Mouse (Mus musculus) hindbrain, embryonic 12.5 days (tissue): ENCODE data around the gene Mmp17. TPM values are rescaled to one million over a fixed set of nuclear protein-coding genes. Genes with fewer than 3 reads are reported as not detected.

Source experiments
- ATAC-seq: fragments of 200-750 bp; cut with Nextera tagmentation; 2 replicates; pipeline ENCODE4 v1.8.0; 2017; ENCODE audit warnings: moderate TSS enrichment; ENCODE audit not compliant: low FRiP score
- H3K27ac ChIP-seq: fragments of 300-500 bp; sonication (generic); 2 replicates; pipeline ENCODE4 v1.5.1; 2016; ENCODE audit warnings: mild to moderate bottlenecking
- H3K27me3 ChIP-seq: fragments of 300-500 bp; sonication (generic); 2 replicates; pipeline ENCODE4 v1.6.1; 2016; ENCODE audit warnings: mild to moderate bottlenecking
- H3K36me3 ChIP-seq: fragments of 300-500 bp; sonication (generic); 2 replicates; pipeline ENCODE4 v1.6.1; 2016; ENCODE audit warnings: mild to moderate bottlenecking
- H3K4me1 ChIP-seq: fragments of 300-500 bp; sonication (generic); 2 replicates; pipeline ENCODE4 v1.6.1; 2016
- H3K4me2 ChIP-seq: fragments of 300-500 bp; sonication (generic); replicated peaks from 2 replicates; pipeline ENCODE4 v1.6.1; 2016; ENCODE audit warnings: mild to moderate bottlenecking
- H3K4me3 ChIP-seq: fragments of 300-500 bp; sonication (generic); 2 replicates; pipeline ENCODE4 v1.5.1; 2016; ENCODE audit warnings: mild to moderate bottlenecking
- H3K9ac ChIP-seq: fragments of 300-500 bp; sonication (generic); 2 replicates; pipeline ENCODE4 v1.6.1; 2016; ENCODE audit warnings: mild to moderate bottlenecking, moderate library complexity
- H3K9me3 ChIP-seq: fragments of 300-500 bp; sonication (generic); replicated peaks from 2 replicates; pipeline ENCODE4 v1.6.1; 2016; ENCODE audit warnings: mild to moderate bottlenecking
- WGBS: fragments of 180-500 bp; shearing (Covaris S2); methylation state at CpG from one replicate; pipeline ENCODE4 v1.1.7; 2016; 5-methylcytosine and 5-hydroxymethylcytosine counted together
- polyA plus RNA-seq: library from polyadenylated mRNA; unstranded; fragments of >200 nt; fragmentation: Nextera tagmentation; extraction: Ambion mirVana; gene quantifications from 2 replicates; pipeline ENCODE4 v1.2.1, GENCODE M21; 2016

Mmp17 gene
- polyA plus RNA-seq: 6.7 and 8.5 TPM in 2 replicates

- H3K36me3 ChIP-seq: no peaks in the 10 kb centered on the region
- peak; percentile 87 for ATAC-seq
Observed at GRCm38 (mm10) chr5:129583761-129584582, at the start of gene Mmp17. Gene Mmp17 (plus strand): TSS chr5:129584169.

GRCm38 (mm10) chr5:129534500-129534899 is 49.5 kb upstream of the Mmp17 start:
- ATAC-seq: no peak
- H3K4me2 ChIP-seq: no peak overlapping the region
- H3K4me1 ChIP-seq: no peaks in the 10 kb centered on the region
- H3K9ac ChIP-seq: no peak overlapping the region
- no peak overlapping the region for H3K4me3 ChIP-seq
- no peaks in the 10 kb centered on the region for H3K27me3 ChIP-seq
- H3K36me3 ChIP-seq: peaks cover 57% of the 10 kb centered on the region
- no peak overlapping the region for H3K27ac ChIP-seq
- 90% methylated on average over 2 of the region's 2 CpGs for WGBS
- no peaks in the 10 kb centered on the region for H3K9me3 ChIP-seq

More at GRCm38 (mm10) chr5:129583761-129584582, at the start of gene Mmp17:
- H3K4me3 ChIP-seq: peak within 1 kb of the TSS; percentile 65
- no peak within 1 kb of the TSS; the same call in 1 of the 2 replicates for H3K27ac ChIP-seq
- H3K9ac ChIP-seq: peak within 1 kb of the TSS; percentile 83
- H3K4me1 ChIP-seq: peaks cover 27% of the 10 kb centered on the region
- peak within 1 kb of the TSS; percentile 91 for H3K4me2 ChIP-seq
- no peaks in the 10 kb centered on the region for H3K9me3 ChIP-seq
- under 1% methylated on average over 78 of the region's 80 CpGs for WGBS
- peaks cover 56% of the 10 kb centered on the region for H3K27me3 ChIP-seq

GRCm38 (mm10) chr5:129535021-129535420 is 48.9 kb upstream of the Mmp17 start:
- H3K27ac ChIP-seq: no peak overlapping the region
- no peak for ATAC-seq
- H3K36me3 ChIP-seq: peaks cover 58% of the 10 kb centered on the region
- no peaks in the 10 kb centered on the region for H3K9me3 ChIP-seq
- no peak overlapping the region for H3K4me2 ChIP-seq
- H3K4me3 ChIP-seq: no peak overlapping the region
- H3K27me3 ChIP-seq: no peaks in the 10 kb centered on the region
- H3K9ac ChIP-seq: no peak overlapping the region
- WGBS: 93% methylated on average over 2 of the region's 2 CpGs
- no peaks in the 10 kb centered on the region for H3K4me1 ChIP-seq

GRCm38 (mm10) chr5:129535431-129535830 is 48.5 kb upstream of the Mmp17 start:
- H3K4me2 ChIP-seq: no peak overlapping the region
- no peak overlapping the region for H3K4me3 ChIP-seq
- WGBS: 97% methylated on average over 3 of the region's 3 CpGs
- ATAC-seq: no peak
- H3K27me3 ChIP-seq: no peaks in the 10 kb centered on the region
- no peak overlapping the region for H3K27ac ChIP-seq
- H3K9me3 ChIP-seq: no peaks in the 10 kb centered on the region
- no peak overlapping the region for H3K9ac ChIP-seq
- no peaks in the 10 kb centered on the region for H3K4me1 ChIP-seq
- H3K36me3 ChIP-seq: peaks cover 59% of the 10 kb centered on the region

GRCm38 (mm10) chr5:129538826-129539225 is 45.1 kb upstream of the Mmp17 start:
- no peak overlapping the region for H3K4me3 ChIP-seq
- 89% methylated on average over 4 of the region's 4 CpGs for WGBS
- no peak overlapping the region for H3K4me2 ChIP-seq
- H3K9ac ChIP-seq: no peak overlapping the region
- no peaks in the 10 kb centered on the region for H3K27me3 ChIP-seq
- ATAC-seq: no peak
- H3K27ac ChIP-seq: no peak overlapping the region
- H3K4me1 ChIP-seq: no peaks in the 10 kb centered on the region
- no peaks in the 10 kb centered on the region for H3K9me3 ChIP-seq
- H3K36me3 ChIP-seq: peaks cover 72% of the 10 kb centered on the region

GRCm38 (mm10) chr5:129542236-129542635 is 41.7 kb upstream of the Mmp17 start:
- Histone ChIP-seq H3K9me3 (no peaks in the 10 kb centered on the region), H3K4me3 (no peak overlapping the region), H3K27ac (no peak overlapping the region), H3K4me1 (no peaks in the 10 kb centered on the region), H3K9ac (no peak overlapping the region), H3K27me3 (no peaks in the 10 kb centered on the region), H3K4me2 (no peak overlapping the region), H3K36me3 (peaks cover 77% of the 10 kb centered on the region)
- ATAC-seq: no peak
- 92% methylated on average over 3 of the region's 3 CpGs for WGBS

- H3K36me3 ChIP-seq: peaks cover 91% of the 10 kb centered on the region
- H3K9me3 ChIP-seq: no peaks in the 10 kb centered on the region
- no peak overlapping the region for H3K27ac ChIP-seq
- H3K4me3 ChIP-seq: no peak overlapping the region
- H3K9ac ChIP-seq: no peak overlapping the region
- H3K4me2 ChIP-seq: no peak overlapping the region
- 92% methylated on average over 9 of the region's 9 CpGs for WGBS
- no peak for ATAC-seq
- no peaks in the 10 kb centered on the region for H3K27me3 ChIP-seq
- H3K4me1 ChIP-seq: no peaks in the 10 kb centered on the region
Observed at GRCm38 (mm10) chr5:129545787-129546186, 38.2 kb upstream of the Mmp17 start.

- H3K27me3 ChIP-seq: no peaks in the 10 kb centered on the region
- H3K9me3 ChIP-seq: no peaks in the 10 kb centered on the region
- H3K36me3 ChIP-seq: peaks cover 96% of the 10 kb centered on the region
- H3K4me1 ChIP-seq: no peaks in the 10 kb centered on the region
- whole genome bisulfite sequencing: 94% methylated on average over 12 of the region's 12 CpGs
- no peak overlapping the region for H3K4me2 ChIP-seq
- ATAC-seq: no peak
- H3K27ac ChIP-seq: no peak overlapping the region
- H3K4me3 ChIP-seq: no peak overlapping the region
- H3K9ac ChIP-seq: no peak overlapping the region
Observed at GRCm38 (mm10) chr5:129549716-129550115, 34.3 kb upstream of the Mmp17 start.

- no peaks in the 10 kb centered on the region for H3K9me3 ChIP-seq
- 98% methylated on average over 6 of the region's 6 CpGs for WGBS
- H3K4me3 ChIP-seq: no peak overlapping the region
- H3K36me3 ChIP-seq: peaks cover 98% of the 10 kb centered on the region
- H3K9ac ChIP-seq: no peak overlapping the region
- no peak for ATAC-seq
- H3K27me3 ChIP-seq: no peaks in the 10 kb centered on the region
- H3K4me2 ChIP-seq: no peak overlapping the region
- no peaks in the 10 kb centered on the region for H3K4me1 ChIP-seq
- no peak overlapping the region for H3K27ac ChIP-seq
Observed at GRCm38 (mm10) chr5:129550790-129551189, 33.2 kb upstream of the Mmp17 start.

- H3K27ac ChIP-seq: no peak overlapping the region
- 92% methylated on average over 2 of the region's 2 CpGs for WGBS
- no peak overlapping the region for H3K4me3 ChIP-seq
- H3K9ac ChIP-seq: no peak overlapping the region
- no peak for ATAC-seq
- H3K36me3 ChIP-seq: peaks cover 98% of the 10 kb centered on the region
- H3K4me2 ChIP-seq: no peak overlapping the region
- no peaks in the 10 kb centered on the region for H3K4me1 ChIP-seq
- H3K9me3 ChIP-seq: no peaks in the 10 kb centered on the region
- H3K27me3 ChIP-seq: no peaks in the 10 kb centered on the region
Observed at GRCm38 (mm10) chr5:129551991-129552390, 32.0 kb upstream of the Mmp17 start.

- Histone ChIP-seq H3K4me1 (no peaks in the 10 kb centered on the region), H3K36me3 (peaks cover 95% of the 10 kb centered on the region), H3K27ac (no peak overlapping the region), H3K9ac (no peak overlapping the region), H3K4me2 (no peak overlapping the region), H3K27me3 (no peaks in the 10 kb centered on the region), H3K4me3 (no peak overlapping the region), H3K9me3 (no peaks in the 10 kb centered on the region)
- ATAC-seq: no peak
- 95% methylated on average over 6 of the region's 6 CpGs for WGBS
Observed at GRCm38 (mm10) chr5:129553642-129554041, 30.3 kb upstream of the Mmp17 start.

GRCm38 (mm10) chr5:129558591-129558990 is 25.4 kb upstream of the Mmp17 start:
- Histone ChIP-seq H3K4me3 (no peak overlapping the region), H3K4me2 (no peak overlapping the region), H3K9me3 (no peaks in the 10 kb centered on the region), H3K9ac (no peak overlapping the region), H3K4me1 (no peaks in the 10 kb centered on the region), H3K27ac (no peak overlapping the region), H3K36me3 (peaks cover 92% of the 10 kb centered on the region), H3K27me3 (no peaks in the 10 kb centered on the region)
- 90% methylated on average over 5 of the region's 5 CpGs for WGBS
- no peak for ATAC-seq

GRCm38 (mm10) chr5:129559283-129559682 is 24.7 kb upstream of the Mmp17 start:
- H3K27me3 ChIP-seq: no peaks in the 10 kb centered on the region
- no peak overlapping the region for H3K4me2 ChIP-seq
- 70% methylated on average over 11 of the region's 11 CpGs for WGBS
- H3K4me3 ChIP-seq: no peak overlapping the region
- no peak for ATAC-seq
- H3K9me3 ChIP-seq: no peaks in the 10 kb centered on the region
- peaks cover 92% of the 10 kb centered on the region for H3K36me3 ChIP-seq
- no peak overlapping the region for H3K9ac ChIP-seq
- no peak overlapping the region for H3K27ac ChIP-seq
- no peaks in the 10 kb centered on the region for H3K4me1 ChIP-seq
